Mouse (Mus musculus) intestine, embryonic 15.5 days (tissue): Measurements from ENCODE around the gene Hnrnph2. TPM values are rescaled to one million over a fixed set of nuclear protein-coding genes. Genes with fewer than 3 reads are reported as not detected.

Source experiments
- ATAC-seq: fragments of 200-750 bp; cut with Nextera tagmentation; 2 replicates; pipeline ENCODE4 v1.8.0; 2017; ENCODE audit warnings: moderate TSS enrichment, moderate library complexity
- H3K27ac ChIP-seq: fragments of 300-500 bp; sonication (generic); 2 replicates; pipeline ENCODE4 v1.5.1; 2015; ENCODE audit warnings: mild to moderate bottlenecking, inconsistent platforms
- H3K27me3 ChIP-seq: fragments of 300-500 bp; sonication (generic); replicated peaks from 2 replicates; pipeline ENCODE4 v1.6.1; 2015; ENCODE audit warnings: inconsistent platforms
- H3K36me3 ChIP-seq: fragments of 300-500 bp; sonication (generic); 2 replicates; pipeline ENCODE4 v1.6.1; 2015; ENCODE audit warnings: inconsistent platforms
- H3K4me1 ChIP-seq: fragments of 300-500 bp; sonication (generic); replicated peaks from 2 replicates; pipeline ENCODE4 v1.6.1; 2015; ENCODE audit warnings: inconsistent platforms
- H3K4me2 ChIP-seq: fragments of 300-500 bp; sonication (generic); replicated peaks from 2 replicates; pipeline ENCODE4 v1.6.1; 2015; ENCODE audit warnings: mild to moderate bottlenecking, inconsistent platforms
- H3K4me3 ChIP-seq: fragments of 300-500 bp; sonication (generic); replicated peaks from 2 replicates; pipeline ENCODE4 v1.5.1; 2015; ENCODE audit warnings: inconsistent platforms
- H3K9ac ChIP-seq: fragments of 300-500 bp; sonication (generic); 2 replicates; pipeline ENCODE4 v1.6.1; 2015; ENCODE audit warnings: inconsistent platforms
- H3K9me3 ChIP-seq: fragments of 300-500 bp; sonication (generic); 2 replicates; pipeline ENCODE4 v1.6.1; 2016; ENCODE audit warnings: inconsistent platforms
- WGBS: fragments of 180-500 bp; shearing (Covaris S2); methylation state at CpG from one replicate; pipeline ENCODE4 v1.1.7; 2015; 5-methylcytosine and 5-hydroxymethylcytosine counted together
- polyA plus RNA-seq: library from polyadenylated mRNA; unstranded; fragments of >200 nt; fragmentation: Nextera tagmentation; extraction: Ambion mirVana; gene quantifications from 2 replicates; pipeline ENCODE4 v1.2.1, GENCODE M21; 2015

The Hnrnph2 gene
- polyA plus RNA-seq, 1 experiment from 2014 or later, result 137 TPM

DNA sequence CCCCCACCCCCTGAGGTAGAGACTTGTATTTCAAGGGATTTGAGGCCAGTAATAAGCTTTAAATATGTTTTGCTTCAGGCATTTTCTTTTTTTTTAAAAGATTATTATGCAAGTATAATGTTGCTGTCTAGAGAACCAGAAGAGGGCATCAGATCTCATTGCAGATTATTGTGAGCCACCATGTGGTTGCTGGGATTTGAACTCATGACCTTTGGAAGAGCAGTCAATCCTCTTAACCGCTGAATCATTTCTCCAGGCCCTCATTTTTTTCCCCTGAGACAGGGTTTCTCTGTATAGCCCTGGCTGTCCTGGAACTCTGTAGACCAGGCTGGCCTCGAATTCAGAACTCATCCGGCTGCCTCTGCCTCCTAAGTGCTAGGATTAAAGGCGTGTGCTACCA is 12.7 kb upstream of the Hnrnph2 start:
- Histone ChIP-seq H3K27me3 (no peaks in the 10 kb centered on the region), H3K4me2 (no peak overlapping the region), H3K9ac (no peak overlapping the region), H3K27ac (no peak overlapping the region), H3K4me1 (no peaks in the 10 kb centered on the region), H3K36me3 (0 out of 2 replicates have a peak, but pooled peaks cover 3% of the 10 kb centered on the region), H3K9me3 (no peaks in the 10 kb centered on the region), H3K4me3 (no peak overlapping the region)
- no peak for ATAC-seq
- WGBS, result 79% methylated on average over 4 of the region's 4 CpGs

DNA sequence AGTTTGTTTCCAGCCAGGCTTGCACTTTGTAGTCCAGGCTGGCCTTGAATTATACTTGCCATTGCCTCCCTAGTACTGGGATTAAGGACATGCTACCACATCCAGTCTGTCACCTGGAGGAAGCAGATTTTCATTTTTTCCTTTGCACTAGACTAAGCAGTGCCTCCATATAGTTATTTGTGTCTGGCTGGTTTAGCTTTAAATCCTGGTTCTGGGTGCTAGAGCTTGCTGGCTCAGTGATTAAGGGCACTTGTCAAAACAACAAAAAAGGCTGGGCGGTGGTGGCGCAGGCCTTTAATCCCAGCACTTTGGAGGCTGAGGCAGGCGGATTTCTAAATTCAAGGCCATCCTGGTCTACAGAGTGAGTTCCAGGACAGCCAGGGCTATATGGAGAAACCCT is 12.0 kb upstream of the Hnrnph2 start:
- ATAC-seq, result no peak
- 81% methylated on average over 3 of the region's 3 CpGs for WGBS
- H3K27me3 ChIP-seq, result no peaks in the 10 kb centered on the region
- no peaks in the 10 kb centered on the region for H3K4me1 ChIP-seq
- no peak overlapping the region for H3K4me3 ChIP-seq
- H3K4me2 ChIP-seq, result no peak overlapping the region
- 0 out of 2 replicates have a peak, but pooled peaks cover 3% of the 10 kb centered on the region for H3K36me3 ChIP-seq
- no peak overlapping the region for H3K27ac ChIP-seq
- no peak overlapping the region for H3K9ac ChIP-seq
- no peaks in the 10 kb centered on the region for H3K9me3 ChIP-seq

DNA sequence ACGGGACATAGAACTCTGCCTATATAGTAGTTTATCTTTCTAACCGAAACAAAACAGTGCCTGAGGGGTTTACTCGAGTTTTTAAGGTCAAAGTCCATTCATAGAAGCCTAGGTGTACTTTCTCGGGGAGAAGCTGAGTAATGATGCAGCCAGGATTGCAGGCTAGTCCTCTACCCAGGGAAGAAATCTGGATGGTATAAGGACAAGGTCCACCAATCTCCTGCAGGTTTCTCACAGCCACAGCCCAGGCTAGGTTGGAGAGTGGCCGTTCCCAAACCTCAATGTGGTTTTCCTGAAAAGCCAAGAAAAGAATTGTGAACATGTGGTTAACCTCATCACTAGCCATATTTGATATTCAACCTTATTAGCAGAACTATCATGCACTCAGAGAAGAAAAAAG is 11.1 kb upstream of the Hnrnph2 start:
- no peak overlapping the region for H3K4me2 ChIP-seq
- WGBS, result 46% methylated on average over 5 of the region's 5 CpGs
- H3K27me3 ChIP-seq, result no peaks in the 10 kb centered on the region
- H3K4me3 ChIP-seq, result no peak overlapping the region
- no peaks in the 10 kb centered on the region for H3K4me1 ChIP-seq
- no peak overlapping the region for H3K27ac ChIP-seq
- H3K9me3 ChIP-seq, result no peaks in the 10 kb centered on the region
- H3K9ac ChIP-seq, result no peak overlapping the region
- ATAC-seq, result peak; percentile 48
- 0 out of 2 replicates have a peak, but pooled peaks cover 3% of the 10 kb centered on the region for H3K36me3 ChIP-seq

DNA sequence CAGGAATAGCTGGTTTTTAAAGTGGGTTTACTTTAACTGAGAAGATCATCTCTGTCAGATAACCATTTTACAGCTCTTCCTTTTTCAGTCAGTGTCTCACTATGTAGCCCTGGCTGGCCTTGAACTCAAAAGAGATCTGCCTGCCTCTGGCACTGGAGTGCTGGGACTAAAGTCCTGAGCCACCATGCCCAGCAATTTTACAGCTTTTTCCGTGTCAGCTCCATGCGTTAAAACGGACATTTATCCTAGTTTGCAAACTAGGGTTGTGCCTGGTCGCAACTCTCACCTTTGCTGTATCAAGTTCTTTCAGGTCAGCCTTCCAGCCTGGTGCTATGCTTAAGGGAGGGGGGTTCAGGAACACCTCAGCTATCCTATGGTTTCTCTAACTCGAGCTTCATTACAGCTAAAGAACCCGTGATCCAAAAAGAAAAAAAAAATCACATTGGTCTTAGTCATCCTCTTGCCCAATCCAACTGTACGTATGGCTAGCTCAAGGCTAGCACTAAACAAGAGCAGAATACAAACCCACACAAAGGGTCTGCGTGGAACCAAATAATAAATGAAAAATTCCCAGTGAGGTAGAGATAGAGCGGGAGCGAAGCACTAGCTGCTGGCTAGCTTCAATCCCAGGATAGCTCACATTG is 935 bp upstream of the Hnrnph2 start:
- H3K27ac ChIP-seq, result 0 out of 2 replicates have a peak overlapping the region, but pooled peaks have one; percentile 59
- peak; percentile 9 for ATAC-seq
- WGBS, result 28% methylated on average over 10 of the region's 10 CpGs
- peak overlapping the region; percentile 55 for H3K4me2 ChIP-seq
- H3K4me1 ChIP-seq, result no peaks in the 10 kb centered on the region
- no peaks in the 10 kb centered on the region for H3K9me3 ChIP-seq
- peak overlapping the region; percentile 49 for H3K4me3 ChIP-seq
- H3K27me3 ChIP-seq, result no peaks in the 10 kb centered on the region
- peak overlapping the region; percentile 37; the same call in 1 of the 2 replicates for H3K9ac ChIP-seq
- no peaks in the 10 kb centered on the region for H3K36me3 ChIP-seq

DNA sequence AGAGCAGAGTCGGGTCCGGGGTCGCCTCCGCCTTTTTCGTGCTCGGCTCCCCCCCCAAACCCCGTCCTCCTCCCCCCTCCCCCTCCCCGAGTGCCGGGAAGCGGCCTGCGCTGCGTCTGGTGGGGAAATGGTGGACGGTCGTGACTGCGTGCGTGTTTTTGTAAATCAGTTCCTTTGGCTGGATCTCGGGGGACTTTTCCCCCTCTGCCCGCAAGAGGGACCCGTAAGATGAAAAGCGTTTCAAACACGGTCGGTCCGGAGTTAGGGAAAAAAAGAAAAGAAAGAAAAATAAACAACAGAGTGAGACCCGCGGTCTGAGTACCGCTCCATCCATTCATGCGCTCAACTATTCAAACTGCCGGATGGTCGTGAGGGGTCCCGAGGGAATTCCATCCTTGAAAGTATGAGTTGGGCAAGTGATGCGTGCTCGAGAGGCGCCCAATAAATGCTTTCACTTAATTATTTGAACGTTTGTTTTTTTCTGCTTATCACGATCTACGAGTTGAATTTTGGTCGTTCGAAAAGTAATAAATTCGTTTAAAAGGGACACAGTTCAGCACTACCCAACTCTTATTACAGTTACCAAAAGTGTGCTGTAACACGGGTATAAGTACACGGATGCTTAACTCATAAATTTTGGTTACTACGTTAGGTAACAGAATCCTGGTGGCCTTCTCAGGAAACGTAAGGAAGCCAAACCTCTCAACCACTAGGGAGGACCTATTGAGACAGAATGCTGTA is 571 bp downstream of the Hnrnph2 start:
- WGBS, result 24% methylated on average over 39 of the region's 43 CpGs
- Histone ChIP-seq H3K27ac (peak overlapping the region; percentile 84), H3K4me1 (no peaks in the 10 kb centered on the region), H3K36me3 (no peaks in the 10 kb centered on the region), H3K4me3 (peak overlapping the region; percentile 46), H3K27me3 (no peaks in the 10 kb centered on the region), H3K4me2 (peak overlapping the region; percentile 49), H3K9me3 (no peaks in the 10 kb centered on the region), H3K9ac (peak overlapping the region; percentile 51)
- ATAC-seq, result peak; percentile 87

DNA sequence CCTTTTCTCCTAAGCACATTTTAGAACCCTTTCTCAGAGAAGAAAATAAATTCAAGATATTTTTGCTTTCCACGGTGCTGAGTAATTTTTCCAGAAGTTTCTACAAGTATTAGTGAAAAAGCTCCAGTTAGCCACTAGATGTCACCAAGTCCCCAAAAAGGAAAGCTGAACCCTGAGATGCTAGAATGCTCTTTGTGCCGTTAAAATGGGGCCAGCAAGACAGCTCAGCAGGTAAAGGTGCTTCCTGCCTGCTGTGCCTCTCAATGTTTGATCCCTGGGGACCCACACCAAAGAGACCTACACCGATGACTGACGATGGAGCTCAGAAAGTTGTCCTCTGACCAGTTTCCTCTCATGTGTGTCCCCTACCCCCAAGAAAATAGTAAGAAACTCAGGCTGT is 8.5 kb downstream of the Hnrnph2 start:
- WGBS, result 36% methylated on average over 4 of the region's 4 CpGs
- no peak overlapping the region for H3K27ac ChIP-seq
- H3K4me1 ChIP-seq, result no peaks in the 10 kb centered on the region
- no peaks in the 10 kb centered on the region for H3K9me3 ChIP-seq
- no peak overlapping the region for H3K4me3 ChIP-seq
- H3K4me2 ChIP-seq, result no peak overlapping the region
- no peaks in the 10 kb centered on the region for H3K27me3 ChIP-seq
- H3K36me3 ChIP-seq, result no peaks in the 10 kb centered on the region
- H3K9ac ChIP-seq, result no peak overlapping the region
- no peak for ATAC-seq

DNA sequence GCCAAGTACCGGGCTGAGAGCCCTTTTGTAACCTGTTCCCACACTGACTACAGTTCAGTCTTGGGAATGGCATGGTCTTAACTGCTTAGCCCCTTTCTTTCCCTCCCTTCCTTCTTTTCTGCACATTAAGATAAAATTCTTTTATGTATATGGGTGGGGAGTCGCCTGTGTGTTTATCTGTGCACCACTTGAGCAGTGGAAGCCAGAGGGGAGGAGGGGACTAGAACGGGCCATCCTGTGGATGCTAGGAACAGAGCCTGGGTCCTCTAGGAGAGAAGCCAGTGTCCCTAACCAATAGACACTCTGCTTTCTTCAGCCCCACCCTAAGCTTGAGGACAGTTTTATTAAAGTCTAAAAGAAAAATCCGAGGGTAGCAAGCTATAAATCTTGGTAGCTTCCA is 10.0 kb downstream of the Hnrnph2 start:
- 72% methylated on average over 4 of the region's 4 CpGs for WGBS
- no peak for ATAC-seq
- no peaks in the 10 kb centered on the region for H3K9me3 ChIP-seq
- H3K4me3 ChIP-seq, result no peak overlapping the region
- H3K9ac ChIP-seq, result no peak overlapping the region
- H3K36me3 ChIP-seq, result no peaks in the 10 kb centered on the region
- H3K27ac ChIP-seq, result no peak overlapping the region
- no peaks in the 10 kb centered on the region for H3K27me3 ChIP-seq
- no peaks in the 10 kb centered on the region for H3K4me1 ChIP-seq
- no peak overlapping the region for H3K4me2 ChIP-seq

DNA sequence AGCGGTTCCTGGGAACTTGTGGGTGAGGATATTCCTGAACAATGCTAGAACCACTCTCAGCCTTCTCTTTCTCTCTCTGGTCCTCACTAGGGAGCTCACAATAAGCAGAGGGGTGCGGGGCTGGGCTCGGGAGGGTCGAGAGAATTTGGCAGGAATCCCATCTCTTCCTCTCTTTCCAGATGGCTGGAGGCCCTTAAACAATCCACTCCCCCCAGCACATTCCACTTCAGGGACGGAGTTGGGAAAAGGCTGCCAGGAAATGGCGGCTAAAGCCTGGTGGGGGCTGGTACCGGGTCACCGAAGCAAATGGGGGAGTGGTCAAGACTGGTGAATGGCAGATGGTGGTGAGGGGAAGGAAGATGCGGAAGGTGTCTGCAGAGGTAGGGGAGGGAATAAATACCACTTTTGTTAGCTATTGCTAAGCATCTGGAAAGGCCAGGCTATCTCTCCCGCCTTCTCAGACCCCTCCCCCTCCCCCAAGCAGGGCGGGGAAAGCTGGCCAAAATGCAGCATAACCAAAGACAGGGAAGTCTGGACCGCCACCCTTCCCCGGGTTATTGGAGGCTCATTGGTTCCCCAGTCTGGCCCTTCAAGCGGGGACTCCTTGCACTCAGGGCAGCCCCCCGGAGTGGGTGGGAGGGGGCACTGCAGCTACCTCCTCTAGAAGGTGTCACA is 11.4 kb downstream of the Hnrnph2 start:
- H3K9me3 ChIP-seq, result no peaks in the 10 kb centered on the region
- no peaks in the 10 kb centered on the region for H3K4me1 ChIP-seq
- H3K27me3 ChIP-seq, result no peaks in the 10 kb centered on the region
- peak overlapping the region; percentile 25 for H3K4me3 ChIP-seq
- peak overlapping the region; percentile 54 for H3K4me2 ChIP-seq
- 21% methylated on average over 15 of the region's 15 CpGs for WGBS
- H3K36me3 ChIP-seq, result no peaks in the 10 kb centered on the region
- peak overlapping the region; percentile 77 for H3K27ac ChIP-seq
- peak; percentile 91 for ATAC-seq
- no peak overlapping the region for H3K9ac ChIP-seq

DNA sequence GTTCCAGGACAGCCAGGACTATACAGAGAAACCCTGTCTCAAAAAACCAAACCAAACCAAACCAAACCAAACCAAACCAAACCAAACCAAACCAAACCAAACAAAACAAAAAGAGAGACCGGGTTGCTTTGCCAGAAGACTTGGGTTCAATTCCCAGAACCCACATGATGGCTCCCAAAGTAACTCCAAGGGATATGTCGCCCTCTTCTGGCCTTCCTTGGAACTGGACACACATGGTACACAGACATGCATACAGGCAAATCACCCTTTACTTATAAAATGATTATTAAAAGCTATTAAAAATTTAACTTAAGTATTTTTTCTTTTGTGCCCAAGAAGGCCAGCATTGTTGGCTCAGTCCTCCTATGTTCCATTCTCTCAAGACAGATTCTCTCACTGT is 13.3 kb downstream of the Hnrnph2 start:
- no peak for ATAC-seq
- Histone ChIP-seq H3K4me3 (no peak overlapping the region), H3K36me3 (no peaks in the 10 kb centered on the region), H3K27ac (no peak overlapping the region), H3K27me3 (0 out of 2 replicates have a peak, but pooled peaks cover 3% of the 10 kb centered on the region), H3K4me1 (no peaks in the 10 kb centered on the region), H3K9ac (no peak overlapping the region), H3K9me3 (no peaks in the 10 kb centered on the region), H3K4me2 (no peak overlapping the region)
- WGBS, result 61% methylated on average over 2 of the region's 2 CpGs

DNA sequence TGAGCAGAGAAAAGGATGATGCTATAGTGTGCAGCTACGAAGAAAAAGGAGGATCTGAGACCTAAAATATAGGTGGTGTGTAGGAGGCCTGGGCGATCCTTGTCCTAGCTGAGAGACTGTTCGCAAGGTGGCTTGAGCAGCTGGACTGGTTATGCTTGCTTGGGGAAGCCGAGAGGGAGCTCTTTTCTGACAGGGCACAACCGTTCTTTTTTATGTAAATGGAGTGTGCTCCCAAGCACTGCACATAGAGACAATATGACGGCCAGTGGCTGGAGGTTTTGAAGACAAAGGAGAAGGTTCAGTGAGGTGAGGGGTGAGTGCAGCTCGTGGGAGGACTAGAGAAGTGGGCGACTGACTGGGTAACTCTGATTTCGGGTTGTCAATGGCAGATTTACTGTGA is 18.7 kb downstream of the Hnrnph2 start:
- H3K9ac ChIP-seq, result no peak overlapping the region
- no peak overlapping the region for H3K4me3 ChIP-seq
- no peaks in the 10 kb centered on the region for H3K36me3 ChIP-seq
- H3K27me3 ChIP-seq, result 0 out of 2 replicates have a peak, but pooled peaks cover 3% of the 10 kb centered on the region
- H3K27ac ChIP-seq, result no peak overlapping the region
- no peak for ATAC-seq
- no peaks in the 10 kb centered on the region for H3K9me3 ChIP-seq
- H3K4me1 ChIP-seq, result no peaks in the 10 kb centered on the region
- 61% methylated on average over 9 of the region's 9 CpGs for WGBS
- no peak overlapping the region for H3K4me2 ChIP-seq

DNA sequence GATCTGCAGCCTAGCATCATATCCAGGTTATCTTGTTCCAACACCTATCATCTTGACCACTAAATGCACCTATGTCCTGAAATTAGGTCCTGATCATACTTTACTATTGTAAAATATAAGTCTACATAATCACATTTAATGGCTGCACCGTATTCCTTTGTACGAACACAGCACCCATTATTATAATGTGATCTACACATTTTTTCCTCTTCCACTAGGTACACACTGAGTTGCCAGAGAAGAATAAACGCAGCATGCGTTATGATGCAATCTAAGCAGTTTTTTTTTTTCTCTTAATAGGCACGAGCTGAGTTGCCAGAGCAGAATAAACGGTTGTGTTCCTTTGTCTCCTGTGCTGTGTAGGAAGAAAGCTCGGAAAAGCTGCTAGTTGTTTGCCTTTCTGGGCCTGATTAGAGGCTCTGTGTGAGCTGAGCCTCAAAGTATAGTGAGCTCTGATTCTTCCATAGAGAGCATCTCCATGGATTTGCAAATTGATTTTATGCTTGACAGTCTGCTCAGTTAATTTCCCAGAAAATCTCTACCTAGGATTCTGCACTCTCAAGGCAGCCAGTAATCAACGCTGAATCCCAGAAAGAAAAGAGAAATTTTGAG is 19.4 kb downstream of the Hnrnph2 start:
- Histone ChIP-seq H3K4me1 (no peaks in the 10 kb centered on the region), H3K4me3 (no peak overlapping the region), H3K27ac (no peak overlapping the region), H3K9me3 (no peaks in the 10 kb centered on the region), H3K27me3 (0 out of 2 replicates have a peak, but pooled peaks cover 3% of the 10 kb centered on the region), H3K36me3 (no peaks in the 10 kb centered on the region), H3K4me2 (no peak overlapping the region), H3K9ac (no peak overlapping the region)
- WGBS, result 57% methylated on average over 8 of the region's 8 CpGs
- ATAC-seq, result no peak

DNA sequence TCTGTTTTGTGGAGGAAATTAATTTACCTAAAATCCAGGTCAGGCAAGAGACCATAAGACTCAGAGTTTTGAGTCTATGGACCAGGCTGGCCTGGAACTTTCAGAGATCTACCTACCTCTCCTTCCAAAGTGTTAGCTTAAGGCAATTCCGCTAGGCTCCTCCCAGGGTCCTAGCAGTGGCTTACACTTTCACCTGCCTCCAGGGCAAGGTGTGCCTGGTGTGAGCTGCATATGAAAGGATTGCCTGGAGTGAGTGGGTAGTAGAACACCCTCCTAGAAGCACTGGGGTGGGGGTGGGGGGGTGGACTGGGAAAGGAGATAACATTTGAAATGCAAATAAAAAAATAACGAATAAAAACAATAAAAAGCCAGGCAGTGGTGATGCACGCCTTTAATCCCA is 20.7 kb downstream of the Hnrnph2 start:
- Histone ChIP-seq H3K36me3 (no peaks in the 10 kb centered on the region), H3K9ac (no peak overlapping the region), H3K9me3 (no peaks in the 10 kb centered on the region), H3K4me3 (no peak overlapping the region), H3K27me3 (0 out of 2 replicates have a peak, but pooled peaks cover 3% of the 10 kb centered on the region), H3K4me1 (no peaks in the 10 kb centered on the region), H3K4me2 (no peak overlapping the region), H3K27ac (no peak overlapping the region)
- no peak for ATAC-seq
- 86% methylated on average over 3 of the region's 3 CpGs for WGBS
